Mouse (Mus musculus) stomach, embryonic 15.5 days (tissue): ENCODE data around the gene Slmap. TPM values are rescaled to one million over a fixed set of nuclear protein-coding genes. Genes with fewer than 3 reads are reported as not detected.

Experiments
- ATAC-seq: fragments of 200-750 bp; cut with Nextera tagmentation; 2 replicates; pipeline ENCODE4 v1.8.0; 2017; ENCODE audit warnings: low read depth, moderate number of reproducible peaks, moderate TSS enrichment; ENCODE audit not compliant: insufficient read depth, low FRiP score
- H3K27ac ChIP-seq: fragments of 300-500 bp; sonication (generic); 2 replicates; pipeline ENCODE4 v1.5.1; 2015; ENCODE audit warnings: mild to moderate bottlenecking, inconsistent platforms
- H3K27me3 ChIP-seq: fragments of 300-500 bp; sonication (generic); replicated peaks from 2 replicates; pipeline ENCODE4 v1.6.1; 2015; ENCODE audit warnings: inconsistent platforms
- H3K36me3 ChIP-seq: fragments of 300-500 bp; sonication (generic); 2 replicates; pipeline ENCODE4 v1.6.1; 2015; ENCODE audit warnings: inconsistent platforms
- H3K4me1 ChIP-seq: fragments of 300-500 bp; sonication (generic); 2 replicates; pipeline ENCODE4 v1.6.1; 2015; ENCODE audit warnings: inconsistent platforms
- H3K4me2 ChIP-seq: fragments of 300-500 bp; sonication (generic); 2 replicates; pipeline ENCODE4 v1.6.1; 2015; ENCODE audit warnings: mild to moderate bottlenecking, inconsistent platforms
- H3K4me3 ChIP-seq: fragments of 300-500 bp; sonication (generic); replicated peaks from 2 replicates; pipeline ENCODE4 v1.5.1; 2015; ENCODE audit warnings: inconsistent platforms
- H3K9ac ChIP-seq: fragments of 300-500 bp; sonication (generic); 2 replicates; pipeline ENCODE4 v1.6.1; 2015; ENCODE audit warnings: inconsistent platforms
- H3K9me3 ChIP-seq: fragments of 300-500 bp; sonication (generic); 2 replicates; pipeline ENCODE4 v1.6.1; 2016; ENCODE audit warnings: inconsistent platforms
- WGBS: fragments of 180-500 bp; shearing (Covaris S2); methylation state at CpG from one replicate; pipeline ENCODE4 v1.1.7; 2015; 5-methylcytosine and 5-hydroxymethylcytosine counted together
- polyA plus RNA-seq: library from polyadenylated mRNA; unstranded; fragments of >200 nt; fragmentation: Nextera tagmentation; extraction: Ambion mirVana; gene quantifications from 2 replicates; pipeline ENCODE4 v1.2.1, GENCODE M21; 2015

Gene Slmap
- polyA plus RNA-seq, 1 experiment from 2014 or later = 48.3 TPM

DNA sequence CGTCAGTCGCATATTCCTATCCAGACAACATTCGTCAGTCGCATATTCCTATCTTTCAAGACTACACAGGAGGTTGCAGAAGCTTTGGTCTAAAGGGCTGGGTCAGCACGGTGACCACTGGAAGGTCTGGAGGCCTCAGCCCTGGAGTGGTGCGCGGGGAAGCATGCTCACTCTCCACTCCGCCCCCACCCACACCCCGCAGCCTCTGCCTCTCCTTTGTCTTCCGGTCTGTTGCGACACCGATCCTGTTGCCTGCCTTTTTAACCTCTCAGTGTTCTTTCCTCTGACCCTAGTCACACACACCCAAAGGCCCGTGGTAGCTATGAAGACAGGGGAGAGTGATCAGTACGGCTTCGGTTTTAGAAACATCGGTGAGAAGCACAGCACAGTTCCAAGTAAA is 79.9 kb downstream of the Slmap start:
- Histone ChIP-seq H3K4me3 (no peak overlapping the region), H3K36me3 (0 out of 2 replicates have a peak, but pooled peaks cover 2% of the 10 kb centered on the region), H3K4me1 (no peaks in the 10 kb centered on the region; the same call in 1 of the 2 replicates), H3K9me3 (no peaks in the 10 kb centered on the region), H3K9ac (no peak overlapping the region), H3K27ac (no peak overlapping the region), H3K4me2 (no peak overlapping the region), H3K27me3 (no peaks in the 10 kb centered on the region)
- WGBS = 63% methylated on average over 16 of the region's 16 CpGs
- ATAC-seq = no peak

DNA sequence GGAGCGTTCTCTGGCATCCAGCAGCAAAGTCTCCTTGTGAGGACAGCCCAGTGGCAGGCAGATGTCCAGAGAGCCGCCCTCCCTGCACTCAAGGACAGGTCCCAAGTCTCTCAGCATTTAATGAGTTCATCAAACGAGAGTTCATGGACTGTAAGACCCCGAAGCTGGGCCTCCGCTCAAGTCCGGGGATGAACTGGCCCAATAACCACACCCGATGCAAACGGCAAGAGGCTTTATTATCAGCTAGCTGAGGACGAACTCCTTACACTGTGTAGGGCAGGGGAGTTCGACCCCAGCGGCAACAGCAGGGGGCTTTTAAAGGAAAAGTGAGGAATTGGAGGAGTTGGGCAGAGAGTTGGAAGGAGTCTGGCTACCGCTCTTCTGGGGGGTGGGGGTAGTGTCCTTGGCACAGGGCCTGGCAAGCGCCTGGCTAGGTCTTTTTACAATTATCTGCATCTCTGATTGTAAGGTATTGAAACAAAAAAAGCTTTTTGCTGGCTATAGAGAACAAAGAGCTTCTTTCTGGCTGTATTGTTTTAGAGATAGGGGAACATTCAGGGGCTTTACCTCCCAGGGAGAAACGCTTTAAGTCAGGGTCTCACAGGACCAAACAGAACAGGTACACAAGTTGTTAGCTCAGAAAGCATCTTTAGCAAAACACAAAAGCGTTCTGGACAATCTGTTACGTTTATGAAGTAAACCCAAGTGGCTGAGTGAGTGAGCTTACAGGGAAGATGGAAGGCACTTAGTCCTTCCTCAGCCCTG is 84.5 kb downstream of the Slmap start:
- Histone ChIP-seq H3K27me3 (no peaks in the 10 kb centered on the region), H3K9ac (no peak overlapping the region), H3K9me3 (no peaks in the 10 kb centered on the region), H3K4me2 (peak overlapping the region; percentile 21; the same call in 1 of the 2 replicates), H3K4me1 (no peaks in the 10 kb centered on the region; the same call in 1 of the 2 replicates), H3K36me3 (no peaks in the 10 kb centered on the region), H3K27ac (peak overlapping the region; percentile 16; the same call in 1 of the 2 replicates), H3K4me3 (no peak overlapping the region)
- ATAC-seq = peak; percentile 31; the same call in 1 of the 2 replicates
- 35% methylated on average over 16 of the region's 16 CpGs for WGBS

DNA sequence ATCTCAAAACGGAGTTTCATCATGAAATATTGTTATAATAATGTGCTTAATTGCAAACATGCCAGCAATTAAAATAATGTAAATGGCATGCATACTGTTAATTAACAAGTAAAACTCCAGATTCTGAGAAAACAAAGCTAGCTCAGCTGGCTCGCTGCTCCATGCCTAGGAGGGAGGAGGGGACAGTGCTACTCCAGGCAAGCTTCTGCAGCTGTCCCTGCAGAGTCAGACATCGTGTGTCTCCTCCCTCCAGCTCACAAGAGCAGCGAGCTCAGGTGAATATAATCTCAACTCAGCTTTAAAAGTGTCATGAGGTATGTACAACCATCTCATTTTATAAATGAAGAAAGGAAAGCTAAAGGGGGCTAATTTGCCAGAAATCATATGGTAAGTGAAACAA is 86.2 kb downstream of the Slmap start:
- no peaks in the 10 kb centered on the region for H3K27me3 ChIP-seq
- H3K36me3 ChIP-seq = no peaks in the 10 kb centered on the region
- no peak overlapping the region for H3K4me2 ChIP-seq
- no peaks in the 10 kb centered on the region; the same call in 1 of the 2 replicates for H3K4me1 ChIP-seq
- no peak for ATAC-seq
- H3K9me3 ChIP-seq = no peaks in the 10 kb centered on the region
- no peak overlapping the region for H3K9ac ChIP-seq
- H3K4me3 ChIP-seq = no peak overlapping the region
- no peak overlapping the region for H3K27ac ChIP-seq
- WGBS = 64% methylated on average over 4 of the region's 4 CpGs

DNA sequence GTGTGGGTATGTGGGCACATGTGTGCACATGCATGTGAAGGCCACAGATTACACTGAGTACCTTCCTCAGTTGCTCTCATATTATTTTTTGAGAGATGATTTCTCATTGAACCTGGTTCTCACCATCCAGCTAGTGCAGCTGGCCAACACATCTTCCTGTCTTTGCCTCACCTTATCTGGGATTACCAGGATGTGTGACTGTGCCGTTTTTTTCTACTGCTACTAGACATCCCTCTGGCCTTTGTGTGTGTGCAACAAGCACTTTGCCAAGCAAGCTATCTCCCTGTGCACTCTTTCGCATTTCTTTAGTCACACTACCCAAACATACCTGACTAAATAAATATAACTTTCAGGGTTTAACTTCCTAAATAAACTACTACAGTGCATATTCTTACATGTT is 87.5 kb downstream of the Slmap start:
- no peak overlapping the region for H3K4me3 ChIP-seq
- H3K9ac ChIP-seq = no peak overlapping the region
- H3K4me2 ChIP-seq = no peak overlapping the region
- H3K27me3 ChIP-seq = no peaks in the 10 kb centered on the region
- H3K27ac ChIP-seq = no peak overlapping the region
- H3K4me1 ChIP-seq = no peaks in the 10 kb centered on the region; the same call in 1 of the 2 replicates
- ATAC-seq = no peak
- WGBS = 58% methylated on average over 2 of the region's 2 CpGs
- H3K36me3 ChIP-seq = no peaks in the 10 kb centered on the region
- H3K9me3 ChIP-seq = no peaks in the 10 kb centered on the region

DNA sequence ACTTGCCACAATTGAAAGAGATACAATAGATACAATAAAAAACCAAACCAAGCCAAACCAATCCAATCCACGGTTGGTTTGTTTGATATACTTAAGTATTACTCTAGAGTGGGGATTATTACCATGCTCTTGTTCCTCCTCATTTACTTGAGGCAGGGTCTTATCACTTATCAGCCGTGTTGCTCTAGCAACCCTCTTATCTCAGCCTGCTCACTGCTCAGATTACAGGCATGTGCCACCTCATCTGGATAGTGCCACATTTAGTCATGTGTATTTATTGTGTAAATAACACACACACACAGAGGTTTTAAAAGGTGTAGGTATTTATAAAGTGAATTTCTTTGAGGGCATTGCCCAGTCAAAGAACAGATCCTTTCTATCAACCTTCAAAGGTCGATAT is 88.2 kb downstream of the Slmap start:
- H3K4me3 ChIP-seq = no peak overlapping the region
- 0 out of 2 replicates have a peak, but pooled peaks have one; percentile 47 for ATAC-seq
- no peaks in the 10 kb centered on the region for H3K36me3 ChIP-seq

DNA sequence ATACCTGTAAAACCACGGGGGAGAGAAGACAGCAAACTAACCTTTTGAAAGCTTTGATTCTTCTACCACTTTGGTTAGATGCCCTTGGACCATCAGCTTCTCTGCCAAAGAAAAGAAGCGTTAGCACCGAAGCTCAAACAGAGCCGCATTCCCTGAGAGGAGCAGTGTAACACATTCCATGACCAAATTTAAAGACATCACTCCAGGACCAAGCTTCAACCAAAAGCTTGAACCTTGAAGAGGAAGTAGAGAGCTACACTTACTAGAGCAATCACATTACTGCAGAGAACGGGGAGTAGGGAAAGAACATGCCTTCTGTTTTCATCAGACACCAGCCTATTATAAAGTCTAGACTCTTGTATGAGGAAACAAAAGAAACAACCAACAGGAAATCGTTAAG is 92.2 kb downstream of the Slmap start:
- Histone ChIP-seq H3K9me3 (no peaks in the 10 kb centered on the region), H3K4me1 (no peaks in the 10 kb centered on the region), H3K9ac (no peak overlapping the region), H3K27me3 (no peaks in the 10 kb centered on the region), H3K36me3 (no peaks in the 10 kb centered on the region), H3K4me2 (no peak overlapping the region), H3K27ac (peak overlapping the region; percentile 45; the same call in 1 of the 2 replicates), H3K4me3 (no peak overlapping the region)
- no peak for ATAC-seq
- WGBS = 65% methylated on average over 6 of the region's 6 CpGs

More for the DNA sequence above, 88.2 kb downstream of the Slmap start:
- Histone ChIP-seq H3K4me1 (no peaks in the 10 kb centered on the region; the same call in 1 of the 2 replicates), H3K27me3 (no peaks in the 10 kb centered on the region), H3K9me3 (no peaks in the 10 kb centered on the region), H3K4me2 (no peak overlapping the region), H3K27ac (no peak overlapping the region), H3K9ac (no peak overlapping the region)
- WGBS = 54% methylated on average over 3 of the region's 3 CpGs

DNA sequence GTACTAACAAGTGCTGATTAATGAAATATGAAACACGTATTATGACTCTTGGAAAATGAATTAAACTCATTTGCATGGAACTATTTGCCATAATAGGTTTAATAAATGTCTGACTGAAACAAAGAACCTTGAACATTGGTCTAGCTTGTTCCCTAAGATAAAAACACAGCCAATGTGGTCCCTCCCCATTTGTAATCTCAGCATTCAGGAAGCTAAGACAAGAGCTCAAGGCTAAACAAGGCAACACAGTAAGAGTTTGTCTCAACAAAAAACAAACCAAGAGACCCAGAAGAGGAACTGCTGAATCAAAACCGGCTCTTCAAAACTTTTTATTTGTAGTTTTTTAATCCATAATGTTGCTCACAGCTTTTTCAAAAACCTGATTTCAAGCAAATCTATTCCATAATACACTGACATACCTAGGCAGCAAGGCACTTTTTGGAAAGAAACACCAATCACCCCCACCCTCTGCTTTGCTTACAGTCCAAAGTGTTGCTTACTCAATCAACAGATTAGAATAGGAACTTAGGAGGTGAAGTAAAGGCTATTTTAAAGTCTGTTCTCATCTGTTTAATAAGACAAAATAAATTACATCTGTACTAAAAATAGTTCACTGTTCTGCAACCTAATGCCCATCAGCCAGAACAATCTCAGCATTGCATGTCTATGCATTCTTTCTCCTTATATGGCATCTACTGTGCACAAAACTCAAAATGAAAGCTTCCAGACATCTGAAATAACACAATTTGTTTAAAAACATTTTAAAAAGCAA is 93.5 kb downstream of the Slmap start:
- H3K4me1 ChIP-seq = no peaks in the 10 kb centered on the region
- H3K27ac ChIP-seq = peak overlapping the region; percentile 81
- no peak overlapping the region for H3K9ac ChIP-seq
- no peak overlapping the region for H3K4me2 ChIP-seq
- H3K4me3 ChIP-seq = no peak overlapping the region
- ATAC-seq = peak; percentile 65; the same call in 1 of the 2 replicates
- H3K9me3 ChIP-seq = no peaks in the 10 kb centered on the region
- H3K27me3 ChIP-seq = no peaks in the 10 kb centered on the region
- H3K36me3 ChIP-seq = no peaks in the 10 kb centered on the region
- WGBS = 77% methylated on average over 2 of the region's 2 CpGs

DNA sequence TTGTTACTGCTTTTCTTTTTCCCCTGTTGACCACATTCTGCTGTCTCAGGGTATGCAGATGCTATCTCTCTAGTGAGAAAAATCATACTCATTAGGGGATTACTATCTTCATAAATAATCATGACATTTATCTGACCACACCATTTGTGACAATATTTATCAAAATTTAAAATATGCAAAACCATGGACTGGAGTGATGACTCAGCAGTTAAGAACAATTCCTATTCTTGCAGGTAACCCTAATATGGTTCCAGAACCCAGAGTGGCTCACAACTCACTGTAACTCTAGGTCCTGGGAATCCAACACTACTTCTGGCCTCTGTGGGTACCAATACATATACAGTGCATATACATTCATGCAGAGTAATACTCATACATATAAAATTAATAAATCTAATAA is 94.7 kb downstream of the Slmap start:
- H3K4me3 ChIP-seq = no peak overlapping the region
- H3K9ac ChIP-seq = no peak overlapping the region
- no peaks in the 10 kb centered on the region for H3K27me3 ChIP-seq
- no peak overlapping the region for H3K27ac ChIP-seq
- H3K9me3 ChIP-seq = no peaks in the 10 kb centered on the region
- no peak overlapping the region for H3K4me2 ChIP-seq
- H3K4me1 ChIP-seq = no peaks in the 10 kb centered on the region
- H3K36me3 ChIP-seq = no peaks in the 10 kb centered on the region
- no peak for ATAC-seq

DNA sequence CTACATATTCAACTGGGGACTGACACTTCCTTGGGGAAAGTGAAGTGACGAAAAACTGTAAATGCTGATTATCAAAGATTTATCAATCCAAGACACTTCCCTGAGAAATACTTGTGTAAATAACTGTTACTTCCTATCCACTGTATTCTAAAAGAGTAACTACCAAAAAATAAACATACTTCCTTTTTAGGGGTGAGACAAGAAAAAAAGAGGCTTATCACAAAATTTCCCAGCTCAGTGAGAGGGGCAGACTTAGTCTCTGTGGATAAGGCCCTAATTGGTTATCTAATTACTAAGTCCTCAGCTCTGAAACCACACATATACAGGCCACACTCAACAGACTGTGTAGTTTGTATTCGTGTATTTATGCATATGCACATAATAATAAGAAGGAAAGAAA is 97.0 kb downstream of the Slmap start:
- Histone ChIP-seq H3K36me3 (0 out of 2 replicates have a peak, but pooled peaks cover 8% of the 10 kb centered on the region), H3K4me3 (no peak overlapping the region), H3K27ac (no peak overlapping the region), H3K9ac (no peak overlapping the region), H3K9me3 (no peaks in the 10 kb centered on the region), H3K4me2 (no peak overlapping the region), H3K4me1 (no peaks in the 10 kb centered on the region), H3K27me3 (no peaks in the 10 kb centered on the region)
- ATAC-seq = no peak
- 80% methylated on average over 2 of the region's 2 CpGs for WGBS

DNA sequence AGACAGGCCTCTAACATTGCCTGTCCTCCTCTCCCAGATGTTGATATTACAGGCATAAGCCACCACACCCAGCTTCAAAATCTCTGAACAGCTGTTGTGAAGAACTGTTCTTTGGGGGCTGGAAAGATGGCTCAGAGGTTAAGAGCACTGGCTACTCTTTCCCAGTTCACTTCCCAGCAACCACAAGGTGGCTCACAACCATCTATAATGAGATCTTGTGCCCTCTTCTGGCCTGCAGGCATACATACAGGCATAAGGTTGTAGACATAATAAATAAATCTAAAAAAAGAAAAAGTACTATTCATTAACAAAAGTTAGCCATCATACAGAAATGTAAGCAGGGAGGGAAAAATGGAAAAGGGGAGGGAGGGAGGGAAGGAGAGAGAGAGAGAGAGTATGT is 98.4 kb downstream of the Slmap start:
- Histone ChIP-seq H3K27ac (no peak overlapping the region), H3K4me3 (no peak overlapping the region), H3K9me3 (no peaks in the 10 kb centered on the region), H3K4me1 (no peaks in the 10 kb centered on the region), H3K9ac (no peak overlapping the region), H3K36me3 (0 out of 2 replicates have a peak, but pooled peaks cover 8% of the 10 kb centered on the region), H3K4me2 (no peak overlapping the region), H3K27me3 (no peaks in the 10 kb centered on the region)
- ATAC-seq = no peak

DNA sequence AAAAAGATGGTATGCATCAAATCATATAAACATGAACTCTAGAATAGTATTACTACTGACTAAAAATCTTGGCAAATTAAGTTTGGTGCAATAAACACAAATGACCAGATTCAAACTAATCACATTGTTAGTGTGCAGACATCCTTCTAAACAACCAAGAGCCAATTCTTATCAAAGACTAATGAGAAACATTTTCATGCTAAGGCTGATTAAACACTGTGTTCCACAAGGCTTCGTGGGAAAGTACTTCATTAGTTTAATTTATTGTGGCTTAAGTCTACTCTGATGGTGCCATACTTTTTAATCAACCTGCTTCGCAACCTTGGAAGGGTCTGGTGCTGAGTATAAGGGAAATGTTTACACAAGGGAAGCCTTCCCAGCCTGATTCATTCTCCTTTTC is 102.4 kb downstream of the Slmap start:
- H3K9ac ChIP-seq = no peak overlapping the region
- H3K27ac ChIP-seq = no peak overlapping the region
- H3K9me3 ChIP-seq = no peaks in the 10 kb centered on the region
- H3K4me2 ChIP-seq = no peak overlapping the region
- 60% methylated on average over 2 of the region's 2 CpGs for WGBS
- H3K36me3 ChIP-seq = peaks cover 8% of the 10 kb centered on the region; the same call in 1 of the 2 replicates
- H3K4me1 ChIP-seq = no peaks in the 10 kb centered on the region
- no peak for ATAC-seq
- no peaks in the 10 kb centered on the region for H3K27me3 ChIP-seq
- no peak overlapping the region for H3K4me3 ChIP-seq

DNA sequence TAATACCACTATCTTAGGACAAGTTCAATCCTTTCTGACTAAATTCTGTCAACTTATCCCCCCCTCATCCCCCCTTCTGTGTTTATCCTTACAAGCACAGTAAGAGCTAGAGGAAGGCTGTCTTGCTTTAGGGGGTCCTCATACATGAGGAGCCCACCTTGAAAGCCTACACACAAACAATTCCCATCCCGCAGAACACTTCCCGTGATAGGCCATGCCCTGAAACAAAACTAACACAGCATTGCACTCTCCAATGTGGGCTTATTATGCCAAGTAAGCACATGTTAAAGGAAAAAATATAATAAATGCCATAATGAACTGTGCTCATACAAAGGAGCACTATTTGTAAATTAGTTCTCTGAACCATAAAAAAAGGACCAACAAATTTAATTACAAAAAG is 102.8 kb downstream of the Slmap start:
- Histone ChIP-seq H3K9ac (no peak overlapping the region), H3K4me2 (no peak overlapping the region), H3K27ac (no peak overlapping the region), H3K27me3 (no peaks in the 10 kb centered on the region), H3K4me1 (no peaks in the 10 kb centered on the region), H3K36me3 (peaks cover 12% of the 10 kb centered on the region), H3K9me3 (no peaks in the 10 kb centered on the region), H3K4me3 (no peak overlapping the region)
- 83% methylated on average over 2 of the region's 2 CpGs for WGBS
- no peak for ATAC-seq
